Mouse (Mus musculus) urinary bladder, postnatal 0 days (tissue): ENCODE measurements around the gene Gm20379. TPM values are rescaled to one million over a fixed set of nuclear protein-coding genes. Genes with fewer than 3 reads are reported as not detected.

Experiments used
- polyA plus RNA-seq: library from polyadenylated mRNA; unstranded; fragments of >200 nt; fragmentation: Nextera tagmentation; extraction: Ambion mirVana; gene quantifications from 2 replicates; pipeline ENCODE4 v1.2.1, GENCODE M21; 2015

Gene Gm20379
- polyA plus RNA-seq: 0.13 TPM in 1 of 2 replicates, not detected in the other

DNA sequence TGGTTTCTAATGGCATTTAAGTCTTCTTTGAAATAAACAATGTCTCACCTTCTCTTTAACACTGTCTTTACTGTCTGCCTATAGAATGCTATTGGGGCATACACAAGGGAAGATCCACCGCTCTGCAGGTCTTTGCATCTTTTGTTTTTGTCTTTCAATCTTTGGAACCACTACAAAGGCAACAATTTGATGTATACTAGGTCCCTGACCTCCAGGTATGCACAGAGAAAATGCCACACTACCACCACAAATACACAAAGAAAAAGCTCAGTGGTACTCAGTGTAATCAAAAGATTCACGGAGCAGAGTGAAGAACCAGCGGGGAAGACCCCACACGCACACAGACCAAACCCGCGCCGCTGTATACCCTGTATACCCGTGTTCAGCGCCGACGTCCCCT lies at the start of gene Gm20379:
Gm20379 (plus strand) TSS at position 301 of the 400 bp plus-strand sequence.

DNA sequence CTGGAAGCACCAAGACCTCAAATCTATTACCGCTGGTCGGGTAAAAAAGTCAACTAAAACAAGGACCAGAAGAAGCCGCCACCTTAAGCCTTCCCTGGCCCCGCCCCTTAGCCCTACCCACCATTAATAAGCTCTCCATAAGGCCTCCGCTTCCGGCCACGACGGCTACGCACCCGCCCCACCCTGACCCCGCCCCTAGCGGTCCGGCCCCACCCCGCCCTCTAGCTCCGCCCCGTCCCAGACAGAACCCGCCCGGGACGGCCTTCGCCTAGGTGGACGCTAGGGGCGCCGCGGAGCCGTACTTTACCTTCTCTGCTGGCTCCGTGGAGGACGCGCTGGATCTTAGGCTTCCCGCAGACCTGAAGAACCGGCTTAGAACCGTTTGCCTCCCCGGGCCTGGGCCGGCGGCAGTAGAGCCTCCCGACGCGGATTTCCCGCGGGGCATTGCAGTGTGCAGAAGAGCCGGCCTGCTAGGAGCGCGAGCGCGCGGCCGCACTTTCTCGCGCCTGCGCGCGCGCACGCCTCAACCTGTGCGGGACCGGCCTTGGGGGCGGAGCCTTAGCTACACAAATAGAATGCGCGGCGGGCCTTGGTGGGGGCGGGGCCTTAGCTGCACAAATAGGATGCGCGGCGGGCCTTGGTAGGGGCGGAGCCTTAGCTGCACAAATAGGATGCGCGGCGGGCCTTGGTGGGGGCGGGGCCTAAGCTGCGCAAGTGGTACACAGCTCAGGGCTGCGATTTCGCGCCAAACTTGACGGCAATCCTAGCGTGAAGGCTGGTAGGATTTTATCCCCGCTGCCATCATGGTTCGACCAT lies 48.9 kb downstream of the Gm20379 start, which contains the start of the genes Dhfr and Msh3:
Dhfr (plus strand) TSS at position 271 of the 816 bp plus-strand sequence.
Msh3 (minus strand) TSS at position 548 of the 816 bp plus-strand sequence.

Other genes starting within 250 kb of the Gm20379 start
- 0.08 and 0.21 TPM in 2 replicates for gene Rasgrf2, start 174.3 kb upstream of the Gm20379 start, polyA plus RNA-seq
- 4.0 and 5.6 TPM in 2 replicates for gene Dhfr, start 48.7 kb downstream of the Gm20379 start, polyA plus RNA-seq
- 6.9 and 7.0 TPM in 2 replicates for gene Msh3, start 49.0 kb downstream of the Gm20379 start, polyA plus RNA-seq
- gene Ankrd34b, start 119.9 kb downstream of the Gm20379 start, polyA plus RNA-seq: 0.05 and 0.07 TPM in 2 replicates
- 0.22 TPM in 1 of 2 replicates, not detected in the other for gene Fam151b, start 178.0 kb downstream of the Gm20379 start, polyA plus RNA-seq
- gene Zfyve16, start 224.9 kb downstream of the Gm20379 start, polyA plus RNA-seq: 6.0 and 7.0 TPM in 2 replicates